ENCODE assay signal across 14 mouse cellular contexts in the genomic region with DNA sequence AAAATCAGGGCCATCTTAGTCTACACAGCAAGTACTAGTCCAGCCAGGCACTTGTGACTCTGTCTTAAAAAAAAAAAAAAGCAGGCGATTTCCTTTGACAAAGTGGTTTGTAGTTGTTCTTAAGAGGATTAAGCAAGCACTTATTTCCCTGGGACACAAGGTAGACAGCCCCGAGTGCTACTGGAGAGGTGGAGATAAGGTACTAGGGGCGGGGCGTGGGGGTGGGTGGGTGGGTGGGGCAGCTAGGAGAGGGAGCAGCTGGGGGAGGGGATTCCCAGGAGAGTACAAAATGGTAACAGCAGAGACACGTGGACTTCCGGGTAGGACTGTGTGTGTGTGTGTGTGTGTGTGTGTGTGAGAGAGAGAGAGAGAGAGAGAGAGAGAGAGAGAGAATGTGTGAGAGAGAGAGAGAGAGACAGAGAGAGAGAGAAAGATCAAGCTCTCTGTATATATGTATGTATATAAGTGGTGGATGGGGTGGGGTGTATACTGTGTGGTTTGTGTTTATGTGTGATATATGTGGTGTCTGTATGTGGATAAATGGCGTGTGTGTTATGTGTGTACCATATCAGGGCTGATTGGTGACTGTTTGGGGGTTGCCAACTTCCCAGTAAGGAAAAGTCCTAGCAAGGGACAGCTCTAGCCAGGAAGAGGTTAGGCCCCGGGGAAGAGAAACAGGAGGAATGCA.
DNase-seq lines count a peak whose midpoint lies in the region; ATAC-seq and TF ChIP-seq lines count a peak whose summit lies in the region.
"Had no signal": no experiment of that assay in that cellular context is flagged by ENCODE, and none has a peak within 500 bp of the region (broad histone marks: within the 10 kb centered on the region; RNA-seq: fewer than 3 reads in every experiment).

No protein-coding gene starts in this region.

- no peak overlapping the region for H3K4me3 ChIP-seq in kidney, embryonic 16.5 days (ENCODE audit: low read length)
- H3K4me3 ChIP-seq in ES-Bruce4 (ENCODE audit: low read depth, low read length) = 0 out of 2 replicates have a peak overlapping the region, but pooled peaks have one; percentile 10
- H3K4me3 ChIP-seq in intestine, embryonic 16.5 days (ENCODE audit: low read length) = no peak overlapping the region
- H3K4me3 ChIP-seq: heart, adult 2 months; midbrain, embryonic 12.5 days had no signal

- H3K9me3 ChIP-seq in kidney, embryonic 16.5 days (ENCODE audit: low read length) = no peaks in the 10 kb centered on the region
- H3K9me3 ChIP-seq in ES-Bruce4 (replicated peaks; ENCODE audit: control insufficient read depth, insufficient read depth, low read length, poor library complexity, severe bottlenecking) = no peaks in the 10 kb centered on the region
- no peaks in the 10 kb centered on the region for H3K9me3 ChIP-seq in intestine, embryonic 16.5 days (ENCODE audit: control insufficient read depth, low read length)
- H3K9me3 ChIP-seq: midbrain, embryonic 12.5 days had no signal

- WGBS in kidney, embryonic 16.5 days = 61% methylated on average over 8 of the region's 8 CpGs
- WGBS in intestine, embryonic 16.5 days = 51% methylated on average over 8 of the region's 8 CpGs

- 0 out of 2 replicates have a peak, but pooled peaks have one; percentile 41 for ATAC-seq in kidney, embryonic 16.5 days (ENCODE audit: low FRiP score, low TSS enrichment)
- peak; percentile 69 for ATAC-seq in intestine, embryonic 16.5 days
- peak; percentile 64 for ATAC-seq in megakaryocyte-erythroid progenitor cell, adult 5-6 weeks (replicated peaks; ENCODE audit: low FRiP score, low TSS enrichment, poor library complexity, severe bottlenecking)

- H3K27me3 ChIP-seq in kidney, embryonic 16.5 days (ENCODE audit: insufficient read depth, low read length) = no peaks in the 10 kb centered on the region
- H3K27me3 ChIP-seq in ES-Bruce4 (ENCODE audit: control insufficient read depth, insufficient read depth, low read length, poor library complexity, severe bottlenecking) = no peaks in the 10 kb centered on the region
- H3K27me3 ChIP-seq in intestine, embryonic 16.5 days (replicated peaks; ENCODE audit: control insufficient read depth, insufficient read depth, low read length) = no peaks in the 10 kb centered on the region

- no peak overlapping the region for H3K27ac ChIP-seq in kidney, embryonic 16.5 days (ENCODE audit: low read length)
- H3K27ac ChIP-seq in ES-Bruce4 (ENCODE audit: insufficient read depth, low read length) = peak overlapping the region; percentile 24
- H3K27ac ChIP-seq in intestine, embryonic 16.5 days (ENCODE audit: low read length) = no peak overlapping the region
- H3K27ac ChIP-seq: heart, adult 2 months; midbrain, embryonic 12.5 days had no signal

- no peak for TF ChIP-seq CTCF in ES-Bruce4 (IDR thresholded peaks at IDR 0.05; ENCODE audit: low read depth, low read length)

- TF ChIP-seq EP300 in ES-Bruce4 (IDR thresholded peaks at IDR 0.05; ENCODE audit: insufficient read depth, low read depth, low read length) = no peak

- H3K4me2 ChIP-seq in kidney, embryonic 16.5 days (replicated peaks; ENCODE audit: low read depth, low read length) = no peak overlapping the region
- no peak overlapping the region for H3K4me2 ChIP-seq in intestine, embryonic 16.5 days (ENCODE audit: low read depth, low read length)
- H3K4me2 ChIP-seq: midbrain, embryonic 12.5 days had no signal

- H3K4me1 ChIP-seq in kidney, embryonic 16.5 days (ENCODE audit: insufficient read depth, low read length) = peaks cover 3% of the 10 kb centered on the region; the same call in 1 of the 2 replicates
- peaks cover 16% of the 10 kb centered on the region for H3K4me1 ChIP-seq in ES-Bruce4 (ENCODE audit: control insufficient read depth, insufficient read depth, low read length)
- peaks cover 6% of the 10 kb centered on the region; the same call in 1 of the 2 replicates for H3K4me1 ChIP-seq in intestine, embryonic 16.5 days (ENCODE audit: control insufficient read depth, insufficient read depth, low read length)

- no peak overlapping the region for H3K9ac ChIP-seq in kidney, embryonic 16.5 days (replicated peaks; ENCODE audit: low read length)
- peak overlapping the region; percentile 0; the same call in 1 of the 2 replicates for H3K9ac ChIP-seq in ES-Bruce4 (ENCODE audit: low read depth, poor library complexity, severe bottlenecking)
- H3K9ac ChIP-seq in intestine, embryonic 16.5 days (ENCODE audit: low read depth, low read length) = no peak overlapping the region
- H3K9ac ChIP-seq: midbrain, embryonic 12.5 days had no signal

- DNase-seq in kidney, postnatal 14 days = no peak
- no peak for DNase-seq in urinary bladder, adult 2 months (ENCODE audit: low spot score)
- DNase-seq in retina, postnatal 1 day = no peak
- no peak for DNase-seq in heart, adult 8-10 months (ENCODE audit: low spot score)
- DNase-seq: adrenal gland, postnatal 36 days; heart, adult 2 months; heart, postnatal 4 days; kidney, adult 11 months; thymus, postnatal 36 days had no signal

- no peak for TF ChIP-seq POLR2A in ES-Bruce4 (IDR thresholded peaks at IDR 0.05; ENCODE audit: insufficient read depth, low read length)

- no peaks in the 10 kb centered on the region for H3K36me3 ChIP-seq in kidney, embryonic 16.5 days (ENCODE audit: insufficient read depth, low read length)
- no peaks in the 10 kb centered on the region for H3K36me3 ChIP-seq in ES-Bruce4 (ENCODE audit: control insufficient read depth, insufficient read depth, low read length, poor library complexity, severe bottlenecking)
- H3K36me3 ChIP-seq in intestine, embryonic 16.5 days (ENCODE audit: control insufficient read depth, insufficient read depth, low read length) = no peaks in the 10 kb centered on the region
- H3K36me3 ChIP-seq: midbrain, embryonic 12.5 days had no signal
